Mouse (Mus musculus) CH12.LX (cell line): ENCODE data around the gene Podn. TPM values are rescaled to one million over a fixed set of nuclear protein-coding genes. Genes with fewer than 3 reads are reported as not detected.

Source experiments
- DNase-seq: peaks from one replicate; pipeline ENCODE4 v3.0.0-alpha.2; 2013; ENCODE audit errors: extremely low read depth
- H3K27ac ChIP-seq: 2 replicates; pipeline ENCODE4 v1.5.1; 2012; ENCODE audit warnings: low read depth, mild to moderate bottlenecking, control low read depth, moderate library complexity; ENCODE audit not compliant: insufficient read depth
- H3K27me3 ChIP-seq: replicated peaks from 2 replicates; pipeline ENCODE3; 2012; ENCODE audit warnings: inconsistent platforms
- H3K36me3 ChIP-seq, 2 experiments: replicated peaks in 1 of 2; 2 replicates each; pipeline versions ENCODE3 to v1.6.1; 2012; ENCODE audit warnings: inconsistent platforms in 1 of 2, low read length in 1 of 2, mild to moderate bottlenecking in 1 of 2, mixed read lengths in 1 of 2, moderate library complexity in 1 of 2; ENCODE audit not compliant: control insufficient read depth in 1 of 2, insufficient read depth in 1 of 2
- H3K4me1 ChIP-seq, 2 experiments: 2 replicates each; pipeline ENCODE4 v1.6.1; 2012; ENCODE audit warnings: inconsistent platforms in 1 of 2, moderate library complexity in 1 of 2; ENCODE audit not compliant: insufficient read depth in 2 of 2, control insufficient read depth in 1 of 2
- H3K4me2 ChIP-seq: 2 replicates; pipeline ENCODE4 v1.6.1; 2012; ENCODE audit warnings: low read depth, mild to moderate bottlenecking, control low read depth; ENCODE audit not compliant: poor library complexity, insufficient read depth, severe bottlenecking
- H3K4me3 ChIP-seq, 3 experiments: fragments of 150-350 bp in 1 of 3; sonication (generic) in 1 of 3; replicated peaks in 1 of 3; 2 replicates each; pipeline versions ENCODE3 to v1.5.1; 2011 to 2012; ENCODE audit warnings: low read depth in 2 of 3, low read length in 2 of 3, mild to moderate bottlenecking in 2 of 3, moderate library complexity in 2 of 3, control low read depth in 1 of 3, improper control_type of control experiment in 1 of 3, inconsistent platforms in 1 of 3, mixed read lengths in 1 of 3; ENCODE audit not compliant: poor library complexity in 1 of 3
- H3K79me2 ChIP-seq: replicated peaks from 2 replicates; pipeline ENCODE4 v1.6.1; 2012; ENCODE audit warnings: mild to moderate bottlenecking, moderate library complexity; ENCODE audit not compliant: control insufficient read depth, poor library complexity, insufficient read depth, severe bottlenecking; ENCODE audit errors: extremely low read depth
- H3K9ac ChIP-seq: 2 replicates; pipeline ENCODE4 v1.6.1; 2012; ENCODE audit warnings: low read depth, mild to moderate bottlenecking, control low read depth, moderate library complexity; ENCODE audit not compliant: insufficient read depth
- H3K9me3 ChIP-seq: replicated peaks from 2 replicates; pipeline ENCODE3; 2012; ENCODE audit warnings: low read length, inconsistent platforms, mixed read lengths
- BHLHE40 ChIP-seq: IDR thresholded peaks from 2 replicates; pipeline ENCODE4 v1.6.1; 2011; ENCODE audit warnings: mild to moderate bottlenecking, low read depth, low read length, improper control_type of control experiment
- CHD1 ChIP-seq: IDR thresholded peaks from 2 replicates; pipeline ENCODE4 v1.6.1; 2012; ENCODE audit warnings: low read depth, low read length, improper control_type of control experiment, inconsistent platforms
- E2F4 ChIP-seq: IDR thresholded peaks from 2 replicates; pipeline ENCODE4 v1.6.1; 2011; ENCODE audit warnings: low read depth, low read length, improper control_type of control experiment; ENCODE audit not compliant: insufficient replicate concordance
- ELF1 ChIP-seq: IDR thresholded peaks from 2 replicates; pipeline ENCODE4 v1.6.1; 2014; ENCODE audit warnings: low read depth, mild to moderate bottlenecking, inconsistent platforms, low read length, improper control_type of control experiment
- ETS1 ChIP-seq: conservative IDR thresholded peaks from 2 replicates; pipeline ENCODE4 v1.6.1; 2012; ENCODE audit warnings: low read depth, mild to moderate bottlenecking, inconsistent platforms, low read length, improper control_type of control experiment, moderate library complexity
- GABPA ChIP-seq: IDR thresholded peaks from 2 replicates; pipeline ENCODE4 v1.6.1; 2012; ENCODE audit warnings: low read depth, low read length, improper control_type of control experiment, inconsistent platforms; ENCODE audit not compliant: insufficient replicate concordance
- IRF4 ChIP-seq: IDR thresholded peaks from 2 replicates; pipeline ENCODE4 v1.6.1; 2014; ENCODE audit warnings: low read depth, mild to moderate bottlenecking, inconsistent platforms, low read length, improper control_type of control experiment
- JUN ChIP-seq: IDR thresholded peaks from 2 replicates; pipeline ENCODE4 v1.6.1; 2011; ENCODE audit warnings: low read depth, mild to moderate bottlenecking, low read length, improper control_type of control experiment, moderate library complexity; ENCODE audit not compliant: insufficient read depth
- JUND ChIP-seq: conservative IDR thresholded peaks from 2 replicates; pipeline ENCODE4 v1.6.1; 2011; ENCODE audit warnings: low read depth, low read length, improper control_type of control experiment
- KAT2A ChIP-seq: IDR thresholded peaks from 2 replicates; pipeline ENCODE4 v1.6.1; 2012; ENCODE audit warnings: low read length, improper control_type of control experiment, inconsistent platforms; ENCODE audit not compliant: insufficient replicate concordance
- MAFK ChIP-seq: IDR thresholded peaks from 2 replicates; pipeline ENCODE4 v1.6.1; 2011; ENCODE audit warnings: low read length, improper control_type of control experiment; ENCODE audit not compliant: insufficient replicate concordance
- MAX ChIP-seq: IDR thresholded peaks from 2 replicates; pipeline ENCODE4 v1.6.1; 2011; ENCODE audit warnings: low read length, improper control_type of control experiment
- MXI1 ChIP-seq: IDR thresholded peaks from 2 replicates; pipeline ENCODE4 v1.6.1; 2011; ENCODE audit warnings: mild to moderate bottlenecking, low read depth, low read length, improper control_type of control experiment
- PAX5 ChIP-seq: IDR thresholded peaks from 2 replicates; pipeline ENCODE4 v1.6.1; 2012; ENCODE audit warnings: low read length, inconsistent platforms, mixed read lengths
- POLR2A ChIP-seq: IDR thresholded peaks from 2 replicates; pipeline ENCODE4 v1.6.1; 2011; ENCODE audit warnings: low read depth, mild to moderate bottlenecking, improper control_type of control experiment, low read length
- POLR2AphosphoS2 ChIP-seq: IDR thresholded peaks from 2 replicates; pipeline ENCODE4 v1.6.1; 2011; ENCODE audit warnings: low read depth, low read length, improper control_type of control experiment
- RCOR1 ChIP-seq: conservative IDR thresholded peaks from 2 replicates; pipeline ENCODE4 v1.6.1; 2012; ENCODE audit warnings: low read depth, mild to moderate bottlenecking, inconsistent platforms, low read length, improper control_type of control experiment
- SMC3 ChIP-seq: IDR thresholded peaks from 2 replicates; pipeline ENCODE4 v1.6.1; 2011; ENCODE audit warnings: low read depth, low read length, improper control_type of control experiment
- TCF12 ChIP-seq: IDR thresholded peaks from 2 replicates; pipeline ENCODE4 v1.6.1; 2014; ENCODE audit warnings: low read depth, mild to moderate bottlenecking, inconsistent platforms, low read length, improper control_type of control experiment
- USF2 ChIP-seq: conservative IDR thresholded peaks from 2 replicates; pipeline ENCODE4 v1.6.1; 2011; ENCODE audit warnings: low read depth, low read length, improper control_type of control experiment
- ZKSCAN1 ChIP-seq: IDR thresholded peaks from 2 replicates; pipeline ENCODE4 v1.6.1; 2012; ENCODE audit warnings: low read depth, inconsistent platforms, low read length, improper control_type of control experiment, borderline replicate concordance
- ZMIZ1 ChIP-seq: IDR thresholded peaks from 2 replicates; pipeline ENCODE4 v1.6.1; 2012; ENCODE audit warnings: low read depth, mild to moderate bottlenecking, inconsistent platforms, low read length, improper control_type of control experiment
- dilution Hi-C: fragments of 300-500 bp; cut with MboI; formaldehyde crosslinking; loops from 2 replicates; pipeline ENCODE4 v1.14.3; 2020; ENCODE audit warnings: low sequenced_read_pairs; ENCODE audit not compliant: extremely low pct_unique_long_range_greater_than_20kb, extremely low pct_ligation_motif_present
- in situ Hi-C: fragments of 300-500 bp; cut with MboI; formaldehyde crosslinking; loops from 3 replicates; pipeline ENCODE4 v1.14.3; 2019; ENCODE audit warnings: low sequenced_read_pairs, low pct_ligation_motif_present, low pct_unique_long_range_greater_than_20kb, mixed read lengths
- polyA plus RNA-seq: library from polyadenylated mRNA; unstranded; fragments of >175 nt; gene quantifications from 2 replicates; pipeline ENCODE4 v1.2.1, GENCODE M21; 2012; ENCODE audit warnings: low read depth; ENCODE audit not compliant: insufficient read length
- total RNA-seq, 2 experiments: library from RNA; depleted of rRNA; stranded (reverse); fragments of 300-350 nt in 1 of 2; fragments of >200 nt in 1 of 2; gene quantifications; 2 replicates each; pipeline ENCODE4 v1.2.3; 2012 to 2014

The Podn gene
- total and polyA plus RNA-seq, 3 experiments = 0.04 TPM; not detected in 2

- peaks cover 0 to 36% of the 10 kb centered on the region in 2 experiments; a peak in 2 of 4 replicates for H3K4me1 ChIP-seq
- H3K4me3 ChIP-seq = no peak overlapping the region
- no peaks in the 10 kb centered on the region for H3K27me3 ChIP-seq
- in situ Hi-C loops = no loop called here
- no peak for TF ChIP-seq GABPA
- no peak for TF ChIP-seq TCF12
- H3K79me2 ChIP-seq = peaks cover 8% of the 10 kb centered on the region
- H3K9me3 ChIP-seq = peaks cover 2% of the 10 kb centered on the region
- H3K4me2 ChIP-seq = no peak overlapping the region
- dilution Hi-C loops = no loop called here
- no peak overlapping the region for H3K27ac ChIP-seq
- H3K36me3 ChIP-seq = peaks cover 14 to 63% of the 10 kb centered on the region in 2 experiments
- no peak for DNase-seq
- H3K9ac ChIP-seq = no peak overlapping the region
Measured at GRCm38 (mm10) chr4:108066569-108066968, 29.7 kb downstream of the Podn start.

GRCm38 (mm10) chr4:108065176-108065844 lies 30.9 kb downstream of the Podn start:
- Histone ChIP-seq H3K4me3 (no peak overlapping the region), H3K9me3 (peaks cover 2% of the 10 kb centered on the region), H3K79me2 (peaks cover 3% of the 10 kb centered on the region), H3K4me1 (peaks cover 0 to 40% of the 10 kb centered on the region in 2 experiments; a peak in 2 of 4 replicates), H3K27me3 (no peaks in the 10 kb centered on the region), H3K36me3 (peaks cover 14 to 70% of the 10 kb centered on the region in 2 experiments), H3K9ac (no peak overlapping the region), H3K4me2 (no peak overlapping the region), H3K27ac (no peak overlapping the region)
- TF ChIP-seq MXI1 (no peak), JUN (no peak), POLR2A (no peak), IRF4 (no peak), ETS1 (no peak), ZKSCAN1 (no peak)
- no peak for DNase-seq
- dilution Hi-C loops (no loop called here), in situ Hi-C loops (no loop called here)

GRCm38 (mm10) chr4:108063616-108064015 lies 32.6 kb downstream of the Podn start:
- peaks cover 21 to 78% of the 10 kb centered on the region in 2 experiments for H3K36me3 ChIP-seq
- dilution Hi-C loops = no loop called here
- peaks cover 2% of the 10 kb centered on the region; the same call in 1 of the 2 replicates for H3K79me2 ChIP-seq
- no peak overlapping the region for H3K27ac ChIP-seq
- H3K4me2 ChIP-seq = no peak overlapping the region
- H3K9me3 ChIP-seq = peaks cover 2% of the 10 kb centered on the region
- H3K4me1 ChIP-seq = peaks cover 10 to 41% of the 10 kb centered on the region in 2 experiments
- no peak for DNase-seq
- H3K9ac ChIP-seq = no peak overlapping the region
- TF ChIP-seq E2F4 = no peak
- TF ChIP-seq GABPA = no peak
- TF ChIP-seq BHLHE40 = no peak
- TF ChIP-seq MAFK = no peak
- TF ChIP-seq POLR2AphosphoS2 = no peak
- no peak for TF ChIP-seq POLR2A
- no peak for TF ChIP-seq ETS1
- no peak for TF ChIP-seq ELF1
- TF ChIP-seq SMC3 = no peak
- no peak for TF ChIP-seq USF2
- no peak for TF ChIP-seq MAX
- TF ChIP-seq JUN = no peak
- no peak for TF ChIP-seq JUND
- no peak for TF ChIP-seq PAX5
- no peak for TF ChIP-seq RCOR1
- no peak for TF ChIP-seq KAT2A
- no peak for TF ChIP-seq ZMIZ1
- TF ChIP-seq ZKSCAN1 = no peak
- TF ChIP-seq CHD1 = no peak
- TF ChIP-seq, all 38 proteins: peak for 0
- in situ Hi-C loops = no loop called here
- Histone ChIP-seq H3K4me3 (no peak overlapping the region), H3K27me3 (no peaks in the 10 kb centered on the region)
